In genomic region chr4:57175329-57175728, GRCm38 (mm10) we compare ENCODE assay signal across 20 mouse cellular contexts. TPM values are rescaled to one million over a fixed set of nuclear protein-coding genes. Genes with fewer than 3 reads are reported as not detected.
A peak's percentile ranks its signal among the peaks of the same experiment; 100 is the strongest.
DNase-seq lines count a peak whose midpoint lies in the region; ATAC-seq lines count a peak whose summit lies in the region.
"Had no signal": no experiment of that assay in that cellular context is flagged by ENCODE, and none has a peak within 500 bp of the region (broad histone marks: within the 10 kb centered on the region; RNA-seq: fewer than 3 reads in every experiment).

No protein-coding gene starts in this region.

- WGBS in heart, embryonic 12.5 days = 47% methylated on average over 10 of the region's 10 CpGs
- 38% methylated on average over 10 of the region's 10 CpGs for WGBS in embryonic facial prominence, embryonic 13.5 days

- no peak overlapping the region for H3K9ac ChIP-seq in heart, embryonic 12.5 days
- H3K9ac ChIP-seq in embryonic facial prominence, embryonic 13.5 days = no peak overlapping the region
- H3K9ac ChIP-seq: forebrain, postnatal 0 days; hindbrain, embryonic 14.5 days; limb, embryonic 15.5 days; liver, postnatal 0 days had no signal

- peaks cover 13% of the 10 kb centered on the region for H3K4me1 ChIP-seq in heart, embryonic 12.5 days (replicated peaks)
- peaks cover 8% of the 10 kb centered on the region; the same call in 1 of the 2 replicates for H3K4me1 ChIP-seq in embryonic facial prominence, embryonic 13.5 days

- H3K36me3 ChIP-seq in heart, embryonic 12.5 days = no peaks in the 10 kb centered on the region
- no peaks in the 10 kb centered on the region for H3K36me3 ChIP-seq in embryonic facial prominence, embryonic 13.5 days
- H3K36me3 ChIP-seq: limb, embryonic 15.5 days; midbrain, embryonic 10.5 days had no signal

- H3K9me3 ChIP-seq in heart, embryonic 12.5 days (replicated peaks) = no peaks in the 10 kb centered on the region
- H3K9me3 ChIP-seq in embryonic facial prominence, embryonic 13.5 days = no peaks in the 10 kb centered on the region
- H3K9me3 ChIP-seq: limb, embryonic 15.5 days; midbrain, embryonic 10.5 days had no signal

- H3K27me3 ChIP-seq in heart, embryonic 12.5 days (replicated peaks) = no peaks in the 10 kb centered on the region
- H3K27me3 ChIP-seq in embryonic facial prominence, embryonic 13.5 days = no peaks in the 10 kb centered on the region
- H3K27me3 ChIP-seq: CH12.LX; limb, embryonic 15.5 days; Patski had no signal

- no peak overlapping the region for H3K4me3 ChIP-seq in heart, embryonic 12.5 days
- no peak overlapping the region for H3K4me3 ChIP-seq in embryonic facial prominence, embryonic 13.5 days
- H3K4me3 ChIP-seq: erythroblast, embryonic 14.5 days; limb, embryonic 15.5 days; midbrain, embryonic 10.5 days had no signal

- no peak for DNase-seq in heart, adult 18-20 months
- DNase-seq in kidney, postnatal 4 days = peak; percentile 29 to 48
- DNase-seq in kidney, postnatal 14 days = no peak
- DNase-seq in yolk sac, embryonic 10.5 days (ENCODE audit: low spot score) = peak; percentile 79
- DNase-seq in c-Kit-positive CD71-positive TER-119-positive erythroid progenitor cells, embryonic 14.5 days (ENCODE audit: low spot score) = no peak
- DNase-seq: cerebellum, adult 2 months; forebrain, postnatal 0 days; gastrocnemius, postnatal 10 days; kidney, adult 11 months; layer of hippocampus, adult 9-11 months; liver, postnatal 0 days; thymus, adult 2 months had no signal

- ATAC-seq in heart, embryonic 12.5 days (ENCODE audit: insufficient number of reproducible peaks, low FRiP score) = peak; percentile 53; the same call in 1 of the 2 replicates
- no peak for ATAC-seq in embryonic facial prominence, embryonic 13.5 days (ENCODE audit: insufficient number of reproducible peaks, insufficient read depth, low FRiP score, low TSS enrichment, low read depth)
- ATAC-seq: forebrain, postnatal 0 days; liver, postnatal 0 days; Patski had no signal

- no peak overlapping the region for H3K4me2 ChIP-seq in heart, embryonic 12.5 days
- no peak overlapping the region for H3K4me2 ChIP-seq in embryonic facial prominence, embryonic 13.5 days
- H3K4me2 ChIP-seq: hindbrain, embryonic 14.5 days; limb, embryonic 15.5 days had no signal

- no peak overlapping the region for H3K27ac ChIP-seq in heart, embryonic 12.5 days (ENCODE audit: poor library complexity, severe bottlenecking)
- H3K27ac ChIP-seq in embryonic facial prominence, embryonic 13.5 days = peak overlapping the region; percentile 16; the same call in 1 of the 2 replicates
- H3K27ac ChIP-seq: hindbrain, embryonic 14.5 days; limb, embryonic 15.5 days; midbrain, embryonic 10.5 days had no signal

RNA-seq across cellular contexts. Expression of gene Epb41l4b, which starts 32.1 kb away (rescaled TPM):
- 0.29 and 0.31 TPM in 2 replicates for polyA plus RNA-seq in heart, embryonic 12.5 days (2016; fragmentation: Nextera tagmentation; extraction: Ambion mirVana)
- total RNA-seq in heart, adult 18-20 months (2021) = 1 to 10 TPM; 2.0 to 2.3 TPM
- polyA plus RNA-seq in embryonic facial prominence, embryonic 13.5 days (2015; fragmentation: Nextera tagmentation; extraction: Ambion mirVana) = 2.5 and 3.1 TPM in 2 replicates

Comparison
In these comparisons a context has a peak if more than half of its experiments do, and no peak if none do; other contexts are left out.
1. DNase-seq: peak in kidney, postnatal 4 days (2 of 2) and yolk sac, embryonic 10.5 days (single experiment); none in heart, adult 18-20 months (0 of 2), kidney, postnatal 14 days (single experiment) and c-Kit-positive CD71-positive TER-119-positive erythroid progenitor cells, embryonic 14.5 days (single experiment).